8 mouse cellular contexts compared by ENCODE assay signal in the genomic region with DNA sequence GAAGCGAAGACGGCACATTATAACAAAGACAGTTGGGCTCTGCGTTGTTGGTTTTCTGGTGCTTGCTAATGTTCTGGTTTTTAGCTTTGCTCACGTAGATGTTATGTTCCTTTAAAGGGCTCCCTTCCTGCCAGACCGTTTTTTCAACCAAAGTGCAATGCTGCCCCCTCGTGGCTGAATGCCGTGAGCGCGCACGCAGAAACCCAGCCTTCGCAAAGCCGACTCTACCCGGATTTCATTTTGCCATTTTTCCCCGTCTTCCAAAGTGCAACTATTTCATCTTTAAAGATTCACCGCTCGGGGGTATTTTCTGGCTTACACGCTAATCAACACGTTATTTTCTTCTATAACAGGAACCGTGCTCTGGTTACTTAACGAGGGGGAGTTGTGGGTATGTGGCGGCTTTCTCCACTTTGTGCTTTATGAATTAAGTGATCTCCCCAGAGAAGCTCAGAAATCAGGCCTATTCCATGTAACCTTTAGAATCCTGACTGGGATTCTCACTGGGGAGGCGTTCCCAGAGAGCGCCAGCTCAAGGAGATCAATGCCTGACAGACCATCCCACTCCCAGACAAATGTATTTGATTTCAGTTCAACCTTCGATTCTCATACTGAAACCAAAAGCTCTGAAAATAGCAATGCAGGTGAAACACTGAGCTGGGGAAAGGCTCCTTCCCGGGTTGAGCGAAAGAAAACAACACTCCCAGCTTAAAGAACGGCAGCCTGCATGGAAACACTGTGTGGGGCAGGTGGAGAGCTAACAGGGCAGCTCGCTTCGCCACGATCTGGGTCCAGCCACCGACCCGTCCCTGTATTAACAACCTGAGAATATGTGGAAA.
DNase-seq lines count a peak whose midpoint lies in the region; ATAC-seq and TF ChIP-seq lines count a peak whose summit lies in the region.

No protein-coding gene starts in this region.

- DNase-seq in MEL (ENCODE audit: low read depth, low spot score): peak; percentile 79
- DNase-seq in cerebellum, adult 2 months: peak; percentile 84 to 95
- peak; percentile 81 to 98 for DNase-seq in frontal cortex, adult 2 months (ENCODE audit: extremely low spot score in 1 of 2, low spot score in 1 of 2)
- peak; percentile 92 for DNase-seq in hindbrain, embryonic 10.5 days (ENCODE audit: low spot score)
- DNase-seq in layer of hippocampus, adult 9-10 months (ENCODE audit: low spot score): peak; percentile 88
- DNase-seq in thymus, adult 18-20 months: peak; percentile 80 to 84

- peak overlapping the region; percentile 26 to 30 for H3K4me3 ChIP-seq in MEL (ENCODE audit: control insufficient read depth in 1 of 2, insufficient read depth in 1 of 2, low read depth in 2 of 2, low read length in 2 of 2)
- no peak overlapping the region for H3K4me3 ChIP-seq in cerebellum, adult 2 months (replicated peaks; ENCODE audit: insufficient read depth, low read depth, low read length)
- peak overlapping the region; percentile 50 for H3K4me3 ChIP-seq in hindbrain, embryonic 10.5 days
- H3K4me3 ChIP-seq in lung, embryonic 15.5 days: peak overlapping the region; percentile 39
- peak overlapping the region; percentile 1 for H3K4me3 ChIP-seq in olfactory bulb, adult 2 months (ENCODE audit: insufficient read depth, low read depth, low read length)

- no peaks in the 10 kb centered on the region for H3K4me1 ChIP-seq in MEL (ENCODE audit: control insufficient read depth in 1 of 2, insufficient read depth in 2 of 2, low read length in 2 of 2)
- peaks cover 7% of the 10 kb centered on the region for H3K4me1 ChIP-seq in cerebellum, adult 2 months (ENCODE audit: control insufficient read depth, insufficient read depth, low read length)
- H3K4me1 ChIP-seq in hindbrain, embryonic 10.5 days (replicated peaks): peaks cover 22% of the 10 kb centered on the region
- H3K4me1 ChIP-seq in lung, embryonic 15.5 days: peaks cover 9% of the 10 kb centered on the region; the same call in 1 of the 2 replicates
- H3K4me1 ChIP-seq in olfactory bulb, adult 2 months (ENCODE audit: control insufficient read depth, insufficient read depth, low read length): peaks cover 18% of the 10 kb centered on the region

- WGBS in cerebellum, adult 2 months: 16% methylated on average over 32 of the region's 32 CpGs
- 13% methylated on average over 32 of the region's 32 CpGs for WGBS in hindbrain, embryonic 10.5 days
- WGBS in lung, embryonic 15.5 days: 14% methylated on average over 32 of the region's 32 CpGs
- WGBS in olfactory bulb, adult 2 months: 14% methylated on average over 32 of the region's 32 CpGs

- no peaks in the 10 kb centered on the region for H3K79me2 ChIP-seq in MEL (ENCODE audit: control insufficient read depth, insufficient read depth, low read length, poor library complexity)

- H3K36me3 ChIP-seq in MEL (ENCODE audit: control insufficient read depth in 1 of 2, insufficient read depth in 2 of 2, low read length in 2 of 2): no peaks in the 10 kb centered on the region
- H3K36me3 ChIP-seq in hindbrain, embryonic 10.5 days: no peaks in the 10 kb centered on the region
- H3K36me3 ChIP-seq in lung, embryonic 15.5 days: no peaks in the 10 kb centered on the region

- TF ChIP-seq CTCF in MEL (IDR thresholded peaks at IDR 0.05 in 2 of 3, conservative IDR thresholded peaks at IDR 0.05 in 1 of 3; ENCODE audit: control insufficient read depth in 1 of 3, insufficient read depth in 1 of 3, low read depth in 2 of 3, low read length in 3 of 3, poor library complexity in 1 of 3, severe bottlenecking in 1 of 3): peak; percentile 57 to 83 (median 78)
- peak; percentile 89 for TF ChIP-seq CTCF in cerebellum, adult 2 months (IDR thresholded peaks at IDR 0.05; ENCODE audit: borderline replicate concordance, insufficient read depth, low read depth, low read length)
- peak; percentile 90 for TF ChIP-seq CTCF in olfactory bulb, adult 2 months (IDR thresholded peaks at IDR 0.05; ENCODE audit: insufficient read depth, low read depth, low read length)

- TF ChIP-seq EP300 in MEL (IDR thresholded peaks at IDR 0.05; ENCODE audit: low read depth in 1 of 2, low read length in 2 of 2): no peak

- no peaks in the 10 kb centered on the region for H3K9me3 ChIP-seq in MEL (replicated peaks; ENCODE audit: insufficient read depth, low read length)
- H3K9me3 ChIP-seq in hindbrain, embryonic 10.5 days: no peaks in the 10 kb centered on the region
- no peaks in the 10 kb centered on the region for H3K9me3 ChIP-seq in lung, embryonic 15.5 days

- peak; percentile 73 for ATAC-seq in lung, embryonic 15.5 days (ENCODE audit: borderline replicate concordance, extremely low read depth, low FRiP score, low TSS enrichment)

- H3K27ac ChIP-seq in MEL (ENCODE audit: control insufficient read depth, low read depth, low read length): no peak overlapping the region
- no peak overlapping the region for H3K27ac ChIP-seq in cerebellum, adult 2 months (ENCODE audit: insufficient read depth, low read length)
- H3K27ac ChIP-seq in hindbrain, embryonic 10.5 days: peak overlapping the region; percentile 81
- no peak overlapping the region for H3K27ac ChIP-seq in lung, embryonic 15.5 days
- peak overlapping the region; percentile 31 for H3K27ac ChIP-seq in olfactory bulb, adult 2 months (ENCODE audit: insufficient read depth, low read depth, low read length)

- H3K9ac ChIP-seq in MEL (ENCODE audit: control insufficient read depth, low read depth, low read length, poor library complexity, severe bottlenecking): peak overlapping the region; percentile 19; the same call in 1 of the 2 replicates
- H3K9ac ChIP-seq in lung, embryonic 15.5 days: peak overlapping the region; percentile 26

- peak overlapping the region; percentile 70 for H3K4me2 ChIP-seq in lung, embryonic 15.5 days

- no peak for TF ChIP-seq POLR2A in MEL (IDR thresholded peaks at IDR 0.05; ENCODE audit: control insufficient read depth in 1 of 2, insufficient read depth in 1 of 2, low read depth in 1 of 2, low read length in 2 of 2, poor library complexity in 1 of 2)
- TF ChIP-seq POLR2A in cerebellum, adult 2 months (IDR thresholded peaks at IDR 0.05; ENCODE audit: borderline replicate concordance, insufficient read depth, low read length): no peak
- no peak for TF ChIP-seq POLR2A in olfactory bulb, adult 2 months (IDR thresholded peaks at IDR 0.05; ENCODE audit: insufficient read depth, low read depth, low read length)

- H3K27me3 ChIP-seq in MEL (ENCODE audit: control insufficient read depth in 1 of 2, insufficient read depth in 2 of 2, low read length in 2 of 2): peaks cover 0 to 2% of the 10 kb centered on the region in 2 experiments; a peak in 2 of 4 replicates
- no peaks in the 10 kb centered on the region for H3K27me3 ChIP-seq in cerebellum, adult 2 months (ENCODE audit: control insufficient read depth, insufficient read depth, low read length)
- peaks cover 9% of the 10 kb centered on the region; the same call in 1 of the 2 replicates for H3K27me3 ChIP-seq in hindbrain, embryonic 10.5 days (ENCODE audit: insufficient read depth, poor library complexity, severe bottlenecking)
- no peaks in the 10 kb centered on the region for H3K27me3 ChIP-seq in lung, embryonic 15.5 days

- peak; percentile 91 for TF ChIP-seq RAD21 in MEL (IDR thresholded peaks at IDR 0.05; ENCODE audit: low read depth, low read length)

TF ChIP-seq in MEL, 35 proteins besides CTCF, POLR2A, EP300 and RAD21:
- TF ChIP-seq ZMIZ1 (IDR thresholded peaks at IDR 0.05; ENCODE audit: low read depth, low read length) (no peak), KAT2A (conservative IDR thresholded peaks at IDR 0.05; ENCODE audit: low read depth, low read length) (no peak), TBP (IDR thresholded peaks at IDR 0.05; ENCODE audit: low read depth, low read length) (no peak), NRF1 (IDR thresholded peaks at IDR 0.05; ENCODE audit: insufficient read depth, low read depth, low read length, poor library complexity, severe bottlenecking) (no peak), TCF12 (IDR thresholded peaks at IDR 0.05; ENCODE audit: low read depth, low read length) (no peak), ZC3H11A (IDR thresholded peaks at IDR 0.05; ENCODE audit: low read depth, low read length) (peak; percentile 90), MEF2A (IDR thresholded peaks at IDR 0.05; ENCODE audit: extremely low read depth, insufficient replicate concordance, low read depth, low read length, poor library complexity, severe bottlenecking) (no peak), JUND (IDR thresholded peaks at IDR 0.05; ENCODE audit: low read depth, low read length) (no peak), MYB (IDR thresholded peaks at IDR 0.05; ENCODE audit: low read depth, low read length) (no peak), NELFE (IDR thresholded peaks at IDR 0.05; ENCODE audit: low read depth, low read length) (no peak), SMC3 (IDR thresholded peaks at IDR 0.05; ENCODE audit: low read depth, low read length) (peak; percentile 90), RCOR1 (IDR thresholded peaks at IDR 0.05; ENCODE audit: low read depth, low read length) (no peak), SIN3A (IDR thresholded peaks at IDR 0.05; ENCODE audit: low read length) (peak; percentile 38; the same call in 1 of the 2 replicates), BHLHE40 (IDR thresholded peaks at IDR 0.05; ENCODE audit: borderline replicate concordance, low read depth, low read length) (no peak)

Comparison
In these comparisons a context has a peak if more than half of its experiments do, and no peak if none do; other contexts are left out.
1. H3K27ac ChIP-seq: peak in hindbrain, embryonic 10.5 days (single experiment) and olfactory bulb, adult 2 months (single experiment); none in MEL (single experiment), cerebellum, adult 2 months (single experiment) and lung, embryonic 15.5 days (single experiment).
2. Peak in every context shown above with its lines, with median percentiles within 50 percentile points of each other: DNase-seq and CTCF ChIP-seq.